9 mouse cellular contexts compared by ENCODE assay signal in the genomic region with DNA sequence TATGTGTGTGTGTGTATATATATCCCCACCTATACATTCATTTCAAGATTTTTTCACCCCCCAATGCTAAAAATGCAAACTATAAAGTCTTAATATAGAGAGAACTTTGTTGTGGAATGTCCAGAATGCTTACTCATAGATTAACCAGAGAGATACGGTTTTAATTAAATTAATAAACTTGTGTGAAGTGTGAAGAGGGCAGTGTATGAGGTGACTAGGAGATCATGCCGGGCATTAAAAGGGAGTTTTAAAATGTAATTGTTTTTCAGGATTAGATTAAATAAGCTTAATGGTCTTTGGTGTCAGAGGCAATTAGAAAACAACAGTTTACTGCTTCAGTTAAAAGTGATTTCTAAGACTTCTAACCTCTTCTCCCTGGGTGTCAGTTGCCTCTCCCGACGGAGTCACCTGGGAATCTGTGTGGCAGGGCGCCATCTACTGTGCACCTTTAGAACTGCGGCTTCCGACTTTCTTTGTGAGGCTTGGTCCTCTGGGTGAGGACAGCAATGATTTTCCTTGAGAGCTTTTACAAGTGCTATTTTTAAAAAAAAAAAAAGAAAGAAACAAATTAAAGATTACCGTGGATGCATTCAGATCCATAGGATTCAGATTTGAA. TPM values are rescaled to one million over a fixed set of nuclear protein-coding genes. Genes with fewer than 3 reads are reported as not detected.
DNase-seq lines count a peak whose midpoint lies in the region; ATAC-seq and TF ChIP-seq lines count a peak whose summit lies in the region.
"Had no signal": no experiment of that assay in that cellular context is flagged by ENCODE, and none has a peak within 500 bp of the region (broad histone marks: within the 10 kb centered on the region; RNA-seq: fewer than 3 reads in every experiment).

No protein-coding gene starts in this region.

- H3K27me3 ChIP-seq in embryonic facial prominence, embryonic 10.5 days (replicated peaks; ENCODE audit: low read depth, poor library complexity, severe bottlenecking), result no peaks in the 10 kb centered on the region; the same call in 1 of the 2 replicates
- no peaks in the 10 kb centered on the region for H3K27me3 ChIP-seq in small intestine, adult 2 months (ENCODE audit: control insufficient read depth, insufficient read depth, low read length)

- no peaks in the 10 kb centered on the region for H3K9me3 ChIP-seq in embryonic facial prominence, embryonic 10.5 days

- peak; percentile 65; the same call in 1 of the 2 replicates for ATAC-seq in megakaryocyte-erythroid progenitor cell, adult 5-6 weeks (replicated peaks; ENCODE audit: low FRiP score, low TSS enrichment, poor library complexity, severe bottlenecking)
- ATAC-seq in activated CD4-positive, CD25-positive, alpha-beta regulatory T cell, adult 4 months, result no peak

- peak; percentile 59 for DNase-seq in ES-CJ7 (ENCODE audit: low read depth, low spot score)
- peak; percentile 77 for DNase-seq in adrenal gland, postnatal 14 days
- peak; percentile 78 for DNase-seq in embryonic facial prominence, embryonic 10.5 days (ENCODE audit: low spot score)
- DNase-seq in heart, adult 9 months (ENCODE audit: low spot score in 2 of 2), result peak; percentile 12 to 40
- peak; percentile 76 to 91 for DNase-seq in layer of hippocampus, postnatal 25 days (ENCODE audit: extremely low spot score in 1 of 2, low spot score in 1 of 2)

- no peaks in the 10 kb centered on the region for H3K36me3 ChIP-seq in embryonic facial prominence, embryonic 10.5 days (replicated peaks)
- no peaks in the 10 kb centered on the region for H3K36me3 ChIP-seq in small intestine, adult 2 months (ENCODE audit: control insufficient read depth, insufficient read depth, low read length)

- H3K27ac ChIP-seq in embryonic facial prominence, embryonic 10.5 days (replicated peaks), result no peak overlapping the region
- no peak overlapping the region for H3K27ac ChIP-seq in small intestine, adult 2 months (ENCODE audit: insufficient read depth, low read depth, low read length)

- no peak for TF ChIP-seq POLR2A in small intestine, adult 2 months (IDR thresholded peaks at IDR 0.05; ENCODE audit: low read depth, low read length)

- WGBS in embryonic facial prominence, embryonic 10.5 days, result 19% methylated on average over 8 of the region's 8 CpGs
- WGBS in small intestine, adult 2 months, result 22% methylated on average over 8 of the region's 8 CpGs

- H3K4me1 ChIP-seq in embryonic facial prominence, embryonic 10.5 days, result peaks cover 8% of the 10 kb centered on the region; the same call in 1 of the 2 replicates
- no peaks in the 10 kb centered on the region for H3K4me1 ChIP-seq in small intestine, adult 2 months (ENCODE audit: control insufficient read depth, insufficient read depth, insufficient read length, low read length)

- TF ChIP-seq CTCF in small intestine, adult 2 months (IDR thresholded peaks at IDR 0.05; ENCODE audit: extremely low read depth, insufficient read length, insufficient replicate concordance, low read depth, low read length), result peak; percentile 81

- H3K4me3 ChIP-seq in embryonic facial prominence, embryonic 10.5 days, result no peak overlapping the region
- no peak overlapping the region for H3K4me3 ChIP-seq in small intestine, adult 2 months (ENCODE audit: low read depth, low read length)

RNA-seq across cellular contexts. Expression of gene Rfpl4b, which starts 27.4 kb away (rescaled TPM):
- total RNA-seq in adrenal gland, postnatal 14 days (2021), result not detected in 2 replicates
- polyA plus RNA-seq in embryonic facial prominence, embryonic 10.5 days (2016; fragmentation: Nextera tagmentation; extraction: Ambion mirVana), result not detected in 2 replicates
- total RNA-seq in layer of hippocampus, postnatal 25 days (2021), result not detected
- total RNA-seq in megakaryocyte-erythroid progenitor cell, adult 5-6 weeks (2014; fragmentation: Nextera tagmentation), result not detected in 2 replicates
- total RNA-seq in megakaryocyte-erythroid progenitor cell, adult 5-6 weeks (2017), result not detected in 2 replicates
- polyA plus RNA-seq in small intestine, adult 2 months (2012; rRNA removed), result not detected in 2 replicates
- polyA plus RNA-seq in activated CD4-positive, CD25-positive, alpha-beta regulatory T cell, adult 4 months (2017; shearing (Covaris generic)), result not detected
- polyA plus RNA-seq: liver, embryonic 16.5 days had no signal

Comparison
In these comparisons a context has a peak if more than half of its experiments do, and no peak if none do; other contexts are left out.
1. DNase-seq: peak in every context shown above with its lines; median percentile 84 in layer of hippocampus, postnatal 25 days; 78 in embryonic facial prominence, embryonic 10.5 days; 77 in adrenal gland, postnatal 14 days; 59 in ES-CJ7; 26 in heart, adult 9 months.